Mouse (Mus musculus) hindbrain, embryonic 13.5 days (tissue): ENCODE measurements at regions not wholly inside any gene's neighbourhood (a gene's known extent, or its start where the extent isn't known, plus 50 kb on each side); places are given as distances from the start of the nearest gene placed in this dataset.

ENCODE experiments used
- ATAC-seq: fragments of 200-750 bp; cut with Nextera tagmentation; 2 replicates; pipeline ENCODE4 v1.8.0; 2017; ENCODE audit warnings: moderate TSS enrichment; ENCODE audit not compliant: low FRiP score
- H3K27ac ChIP-seq: fragments of 300-500 bp; sonication (generic); 2 replicates; pipeline ENCODE4 v1.5.1; 2015; ENCODE audit warnings: inconsistent platforms, mild to moderate bottlenecking, moderate library complexity
- H3K27me3 ChIP-seq: fragments of 300-500 bp; sonication (generic); 2 replicates; pipeline ENCODE4 v1.6.1; 2015; ENCODE audit warnings: mild to moderate bottlenecking, inconsistent platforms
- H3K36me3 ChIP-seq: fragments of 300-500 bp; sonication (generic); 2 replicates; pipeline ENCODE4 v1.6.1; 2015; ENCODE audit warnings: mild to moderate bottlenecking, inconsistent platforms
- H3K4me1 ChIP-seq: fragments of 300-500 bp; sonication (generic); replicated peaks from 2 replicates; pipeline ENCODE4 v1.6.1; 2015; ENCODE audit warnings: inconsistent platforms
- H3K4me2 ChIP-seq: fragments of 300-500 bp; sonication (generic); 2 replicates; pipeline ENCODE4 v1.6.1; 2015; ENCODE audit warnings: inconsistent platforms, mild to moderate bottlenecking, moderate library complexity
- H3K4me3 ChIP-seq: fragments of 300-500 bp; sonication (generic); 2 replicates; pipeline ENCODE4 v1.5.1; 2015; ENCODE audit warnings: mild to moderate bottlenecking, inconsistent platforms
- H3K9ac ChIP-seq: fragments of 300-500 bp; sonication (generic); 2 replicates; pipeline ENCODE4 v1.6.1; 2015; ENCODE audit warnings: mild to moderate bottlenecking, inconsistent platforms
- H3K9me3 ChIP-seq: fragments of 300-500 bp; sonication (generic); 2 replicates; pipeline ENCODE4 v1.6.1; 2016; ENCODE audit warnings: inconsistent platforms
- WGBS: fragments of 180-500 bp; shearing (Covaris S2); methylation state at CpG from one replicate; pipeline ENCODE4 v1.1.7; 2015; 5-methylcytosine and 5-hydroxymethylcytosine counted together

DNA sequence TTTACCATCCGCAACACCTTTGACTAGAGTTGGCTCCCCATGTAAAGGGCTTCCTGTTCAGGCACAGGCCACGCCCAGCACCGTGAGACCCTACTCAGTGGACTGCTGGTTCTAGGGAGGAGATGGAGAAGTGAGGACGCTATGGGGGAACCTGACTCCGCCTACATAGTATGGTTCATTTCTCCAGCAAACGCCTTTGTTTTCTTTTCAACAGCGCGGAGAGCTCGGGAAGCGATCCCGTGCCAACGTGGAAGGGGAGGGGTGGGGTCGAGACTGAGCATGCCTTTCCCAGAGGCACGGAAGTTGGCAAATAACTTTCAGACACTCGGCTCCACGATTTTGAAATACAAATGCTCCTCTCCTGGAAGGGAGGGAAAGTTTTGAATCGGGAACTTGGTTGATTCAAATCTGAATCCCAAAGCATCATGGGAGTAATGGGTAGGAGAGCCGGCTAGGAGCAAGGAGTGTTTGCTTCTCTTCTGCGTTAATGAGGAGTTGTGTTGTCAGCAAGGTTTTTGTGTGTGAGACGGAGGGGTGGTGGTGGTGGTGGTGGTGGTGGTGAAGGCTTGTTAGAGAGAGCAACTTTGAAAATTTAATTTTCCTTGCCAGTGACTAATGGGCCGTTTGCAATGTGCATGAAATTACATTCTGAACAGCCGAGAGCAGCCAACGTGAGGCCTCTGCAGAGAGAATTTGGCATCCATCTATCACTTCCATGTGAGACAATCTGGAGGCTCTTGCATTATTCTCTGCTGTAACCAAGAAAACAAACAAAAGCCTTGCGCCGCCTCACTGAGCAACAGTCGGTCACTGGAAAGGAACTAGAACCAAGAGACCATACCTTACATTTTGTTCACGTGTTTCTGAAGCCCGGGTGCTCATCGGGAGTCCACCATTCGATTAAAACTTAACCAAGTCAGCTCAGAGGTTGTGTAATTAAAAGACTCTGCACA is 89.9 kb upstream of the Gm9887 start:
- Histone ChIP-seq H3K27ac (peak overlapping the region; percentile 79), H3K9me3 (no peaks in the 10 kb centered on the region), H3K9ac (peak overlapping the region; percentile 51; the same call in 1 of the 2 replicates), H3K4me2 (peak overlapping the region; percentile 57), H3K27me3 (no peaks in the 10 kb centered on the region), H3K4me1 (peaks cover 21% of the 10 kb centered on the region), H3K4me3 (peak overlapping the region; percentile 37), H3K36me3 (no peaks in the 10 kb centered on the region)
- 7% methylated on average over 30 of the region's 30 CpGs for WGBS
- ATAC-seq: peak; percentile 85

DNA sequence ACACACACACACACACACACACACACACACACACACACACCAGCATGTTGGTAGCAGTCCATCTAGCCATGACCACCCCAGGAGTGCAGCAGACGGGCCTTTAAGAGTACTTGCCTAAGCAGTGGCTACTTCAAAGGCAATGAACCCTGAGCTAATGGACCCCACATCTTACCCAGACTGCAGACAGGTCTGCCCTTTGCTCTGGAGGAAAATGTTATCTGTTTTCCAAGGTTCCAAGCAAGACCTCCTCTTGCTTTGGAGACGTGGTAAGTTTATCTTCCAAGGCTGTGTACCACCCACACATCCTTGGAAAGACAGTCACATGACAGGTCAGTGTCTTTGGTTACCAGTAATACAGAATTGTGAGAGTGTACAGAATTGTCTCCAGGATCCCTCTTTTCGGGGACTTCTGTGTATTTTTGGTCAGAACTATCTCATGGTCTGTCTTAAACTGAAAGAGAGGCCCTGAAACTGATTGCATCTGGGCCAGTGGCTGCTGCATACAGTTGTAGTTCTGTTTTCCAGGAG is 88.4 kb upstream of the Gm9887 start:
- Histone ChIP-seq H3K9me3 (no peaks in the 10 kb centered on the region), H3K27ac (no peak overlapping the region), H3K4me2 (no peak overlapping the region), H3K9ac (no peak overlapping the region), H3K4me1 (peaks cover 21% of the 10 kb centered on the region), H3K36me3 (no peaks in the 10 kb centered on the region), H3K4me3 (no peak overlapping the region), H3K27me3 (no peaks in the 10 kb centered on the region)
- 83% methylated on average over 3 of the region's 3 CpGs for WGBS
- ATAC-seq: no peak

DNA sequence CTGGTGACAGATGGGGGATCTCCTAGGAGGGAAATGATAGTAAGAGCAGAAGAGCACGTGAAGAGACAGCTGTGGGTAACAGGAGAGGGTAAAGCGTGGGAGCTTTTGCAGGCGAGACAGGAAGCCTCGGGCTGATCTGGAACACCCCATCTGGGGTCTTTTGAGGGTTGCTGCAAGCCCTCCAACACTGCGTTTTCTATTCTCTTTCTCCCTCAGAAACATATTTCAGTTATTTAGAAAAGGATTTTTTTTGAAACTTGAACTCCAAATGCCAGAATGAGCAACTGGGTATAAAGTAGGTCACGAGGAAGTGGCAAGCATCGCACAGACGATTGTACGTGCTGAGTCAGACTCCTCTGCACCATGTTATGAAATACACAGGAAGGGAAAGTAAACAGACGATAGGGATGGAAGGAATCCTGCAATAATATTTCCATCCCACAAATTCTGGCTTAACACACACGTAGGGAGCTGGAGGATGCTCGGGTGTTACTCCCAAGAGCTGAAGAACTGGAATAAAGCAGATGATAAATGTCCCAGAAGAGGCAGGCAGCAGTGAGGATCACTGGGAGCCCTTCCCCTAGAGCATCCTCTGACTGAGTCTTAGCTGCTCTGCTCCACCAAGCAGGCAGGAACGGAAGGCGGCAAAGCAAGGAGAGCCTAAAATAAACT is 86.0 kb upstream of the Gm9887 start:
- H3K36me3 ChIP-seq: no peaks in the 10 kb centered on the region
- no peak for ATAC-seq
- no peaks in the 10 kb centered on the region for H3K9me3 ChIP-seq
- H3K9ac ChIP-seq: no peak overlapping the region
- H3K27ac ChIP-seq: no peak overlapping the region; the same call in 1 of the 2 replicates
- H3K27me3 ChIP-seq: no peaks in the 10 kb centered on the region
- WGBS: 74% methylated on average over 14 of the region's 14 CpGs
- no peak overlapping the region for H3K4me2 ChIP-seq
- no peak overlapping the region for H3K4me3 ChIP-seq
- H3K4me1 ChIP-seq: peaks cover 21% of the 10 kb centered on the region

- no peaks in the 10 kb centered on the region for H3K27me3 ChIP-seq
- H3K27ac ChIP-seq: no peak overlapping the region
- no peak overlapping the region for H3K9ac ChIP-seq
- no peaks in the 10 kb centered on the region for H3K9me3 ChIP-seq
- no peaks in the 10 kb centered on the region for H3K36me3 ChIP-seq
- peaks cover 8% of the 10 kb centered on the region for H3K4me1 ChIP-seq
- no peak for ATAC-seq
- WGBS: 91% methylated on average over 3 of the region's 3 CpGs
- H3K4me2 ChIP-seq: no peak overlapping the region
- no peak overlapping the region for H3K4me3 ChIP-seq
These were observed 84.5 kb upstream of the Gm9887 start for GRCm38 (mm10) chr12:69456746-69457145.

GRCm38 (mm10) chr12:69456116-69456515 is 83.9 kb upstream of the Gm9887 start:
- ATAC-seq: no peak
- 87% methylated on average over 12 of the region's 12 CpGs for WGBS

DNA sequence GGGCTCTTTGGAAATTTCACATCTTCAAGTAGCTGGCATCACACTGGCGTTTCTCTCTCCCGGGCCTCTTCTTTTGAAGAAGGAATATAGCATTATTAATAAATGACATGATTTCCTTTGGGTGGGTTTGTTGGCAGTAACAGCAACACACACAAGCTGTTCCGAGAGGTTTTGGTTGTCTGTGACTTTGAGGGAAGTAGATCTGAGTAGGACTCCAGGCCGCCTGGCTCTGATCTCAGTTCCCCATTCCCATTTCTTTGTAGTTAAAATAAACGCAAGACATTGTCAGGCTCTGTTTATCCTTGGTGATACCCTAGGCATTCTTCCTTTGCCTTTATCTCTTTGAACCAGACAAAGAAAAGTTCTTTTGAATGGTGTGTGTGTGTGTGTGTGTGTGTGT is 83.3 kb upstream of the Gm9887 start:
- 65% methylated on average over 5 of the region's 5 CpGs for WGBS
- H3K36me3 ChIP-seq: no peaks in the 10 kb centered on the region
- H3K27ac ChIP-seq: no peak overlapping the region
- H3K4me3 ChIP-seq: no peak overlapping the region
- ATAC-seq: no peak
- H3K9me3 ChIP-seq: no peaks in the 10 kb centered on the region
- no peak overlapping the region for H3K9ac ChIP-seq
- H3K4me1 ChIP-seq: 0 out of 2 replicates have a peak, but pooled peaks cover 2% of the 10 kb centered on the region
- H3K27me3 ChIP-seq: no peaks in the 10 kb centered on the region
- H3K4me2 ChIP-seq: no peak overlapping the region

More at GRCm38 (mm10) chr12:69456116-69456515, 83.9 kb upstream of the Gm9887 start:
- Histone ChIP-seq H3K4me1 (0 out of 2 replicates have a peak, but pooled peaks cover 2% of the 10 kb centered on the region), H3K4me2 (no peak overlapping the region), H3K9me3 (no peaks in the 10 kb centered on the region), H3K36me3 (no peaks in the 10 kb centered on the region), H3K27ac (no peak overlapping the region), H3K4me3 (no peak overlapping the region), H3K27me3 (no peaks in the 10 kb centered on the region), H3K9ac (no peak overlapping the region)

DNA sequence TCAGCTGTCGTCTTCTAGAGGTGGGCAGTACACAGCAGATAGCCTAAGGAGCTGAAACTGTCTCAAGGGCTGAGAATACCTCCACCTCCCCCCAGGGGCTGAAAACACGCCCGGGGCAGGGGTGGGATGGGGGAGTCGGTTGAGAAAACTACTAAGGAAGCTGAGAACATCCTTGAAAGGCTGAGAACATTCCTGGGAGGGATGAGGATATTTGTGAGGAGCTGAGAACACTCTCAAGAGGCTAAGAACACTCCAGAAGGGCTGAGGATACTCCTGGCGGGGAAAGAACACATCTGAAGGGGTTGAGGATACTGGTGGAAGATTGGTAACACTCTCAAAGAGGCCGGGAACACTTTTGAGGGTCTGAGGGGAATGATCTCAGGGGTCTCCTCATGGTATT is 81.3 kb upstream of the Gm9887 start:
- Histone ChIP-seq H3K27me3 (no peaks in the 10 kb centered on the region), H3K27ac (no peak overlapping the region), H3K36me3 (no peaks in the 10 kb centered on the region), H3K4me1 (0 out of 2 replicates have a peak, but pooled peaks cover under 1% of the 10 kb centered on the region), H3K4me2 (no peak overlapping the region), H3K9ac (no peak overlapping the region), H3K4me3 (no peak overlapping the region), H3K9me3 (no peaks in the 10 kb centered on the region)
- 87% methylated on average over 6 of the region's 6 CpGs for WGBS
- ATAC-seq: no peak

GRCm38 (mm10) chr12:69452986-69453385 is 80.7 kb upstream of the Gm9887 start:
- Histone ChIP-seq H3K27ac (no peak overlapping the region), H3K36me3 (no peaks in the 10 kb centered on the region), H3K27me3 (no peaks in the 10 kb centered on the region), H3K9me3 (no peaks in the 10 kb centered on the region), H3K4me2 (no peak overlapping the region), H3K4me3 (no peak overlapping the region), H3K4me1 (no peaks in the 10 kb centered on the region), H3K9ac (no peak overlapping the region)
- no peak for ATAC-seq
- 93% methylated on average over 10 of the region's 10 CpGs for WGBS

- 72% methylated on average over 6 of the region's 6 CpGs for WGBS
- Histone ChIP-seq H3K27me3 (no peaks in the 10 kb centered on the region), H3K36me3 (no peaks in the 10 kb centered on the region), H3K4me3 (no peak overlapping the region), H3K9me3 (no peaks in the 10 kb centered on the region), H3K9ac (no peak overlapping the region), H3K4me1 (peaks cover 11% of the 10 kb centered on the region), H3K4me2 (no peak overlapping the region), H3K27ac (no peak overlapping the region)
- ATAC-seq: no peak
These were observed 78.9 kb upstream of the Gm9887 start for GRCm38 (mm10) chr12:69451110-69451509.

GRCm38 (mm10) chr12:69447962-69448767 is 75.9 kb upstream of the Gm9887 start:
- H3K27me3 ChIP-seq: no peaks in the 10 kb centered on the region
- no peak overlapping the region for H3K9ac ChIP-seq
- H3K4me2 ChIP-seq: no peak overlapping the region
- H3K4me3 ChIP-seq: no peak overlapping the region
- no peaks in the 10 kb centered on the region for H3K36me3 ChIP-seq
- peaks cover 14% of the 10 kb centered on the region for H3K4me1 ChIP-seq
- H3K27ac ChIP-seq: no peak overlapping the region
- no peak for ATAC-seq
- WGBS: 70% methylated on average over 14 of the region's 14 CpGs
- H3K9me3 ChIP-seq: no peaks in the 10 kb centered on the region

DNA sequence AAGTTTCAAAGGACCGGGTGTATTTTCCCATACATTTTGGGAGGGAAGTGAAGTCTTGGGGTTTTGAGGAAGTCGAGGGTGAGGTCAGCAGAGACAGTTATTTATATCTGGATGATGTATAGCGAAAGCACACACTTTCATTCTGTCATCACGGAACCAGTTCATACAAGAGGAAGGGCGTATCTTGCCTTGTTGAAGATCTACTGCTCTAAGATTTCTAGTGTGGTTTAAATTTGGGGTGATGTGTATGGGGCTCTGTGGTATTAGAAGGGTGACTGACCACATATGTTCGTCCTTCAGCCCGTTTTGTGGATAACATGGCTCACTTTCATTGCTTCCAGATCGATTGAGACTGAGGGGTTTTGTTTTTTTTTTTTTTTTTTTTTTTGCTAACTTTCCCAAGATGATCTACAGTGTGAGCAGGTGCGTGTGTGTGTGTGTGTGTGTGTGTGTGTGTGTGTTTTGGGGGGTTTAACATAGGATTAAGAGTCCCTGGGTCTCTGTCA is 75.1 kb upstream of the Gm9887 start:
- H3K9me3 ChIP-seq: no peaks in the 10 kb centered on the region

More for the DNA sequence above, 75.1 kb upstream of the Gm9887 start:
- H3K4me3 ChIP-seq: no peak overlapping the region
- H3K4me2 ChIP-seq: no peak overlapping the region
- no peak overlapping the region for H3K9ac ChIP-seq
- WGBS: 80% methylated on average over 9 of the region's 9 CpGs
- H3K27ac ChIP-seq: peak overlapping the region; percentile 79
- ATAC-seq: no peak
- H3K4me1 ChIP-seq: peaks cover 14% of the 10 kb centered on the region
- no peaks in the 10 kb centered on the region for H3K27me3 ChIP-seq
- H3K36me3 ChIP-seq: no peaks in the 10 kb centered on the region
